Mouse (Mus musculus) erythroblast, embryonic 14.5 days (primary cell): Measurements from ENCODE around the gene Ddx41.

ENCODE experiments used
- GATA1 ChIP-seq: IDR thresholded peaks from 2 replicates; pipeline ENCODE4 v1.6.1; 2012; ENCODE audit warnings: low read length, inconsistent platforms, mixed read lengths
- TAL1 ChIP-seq: IDR thresholded peaks from 3 replicates; pipeline ENCODE4 v1.6.1; 2012; ENCODE audit warnings: low read length, inconsistent platforms, mixed read lengths

GRCm38 (mm10) chr13:55563266-55563879 lies 26.9 kb upstream of the Ddx41 start:
- no peak for TF ChIP-seq TAL1
- no peak for TF ChIP-seq GATA1
